Mouse (Mus musculus) ES-E14 (cell line): ENCODE results near the gene Tns1.

ENCODE experiments used
- HCFC1 ChIP-seq: IDR thresholded peaks from 2 replicates; pipeline ENCODE4 v1.6.1; 2012; ENCODE audit warnings: low read length, inconsistent platforms, borderline replicate concordance; ENCODE audit not compliant: insufficient read depth
- MAFK ChIP-seq: IDR thresholded peaks from 2 replicates; pipeline ENCODE4 v1.6.1; 2014; ENCODE audit warnings: mild to moderate bottlenecking, low read depth, low read length, inconsistent platforms; ENCODE audit not compliant: insufficient read depth
- ZC3H11A ChIP-seq: IDR thresholded peaks from 2 replicates; pipeline ENCODE4 v1.6.1; 2012; ENCODE audit warnings: low read depth, mild to moderate bottlenecking, inconsistent platforms, low read length, borderline replicate concordance
- ZNF384 ChIP-seq: IDR thresholded peaks from 2 replicates; pipeline ENCODE4 v1.6.1; 2012; ENCODE audit warnings: low read depth, low read length, inconsistent platforms

DNA sequence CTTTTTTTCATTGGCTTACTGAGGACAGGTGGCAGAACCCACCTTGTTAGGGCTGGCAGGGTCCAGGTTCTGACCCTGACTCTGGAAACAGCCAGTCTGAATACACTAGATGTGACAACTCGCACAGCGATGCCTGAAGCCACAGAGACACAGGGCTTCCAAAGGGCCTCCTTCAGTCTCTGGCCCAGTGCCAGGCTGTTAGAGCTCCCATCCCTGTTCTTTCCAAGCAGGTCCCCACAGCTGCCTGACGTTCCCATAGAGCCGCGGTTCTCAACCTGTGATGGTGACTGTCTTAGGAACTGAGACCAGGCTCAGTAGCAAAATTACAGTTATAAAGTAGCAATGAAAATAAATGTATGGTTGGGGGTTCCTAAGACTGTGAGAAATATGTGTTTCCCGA lies 217.9 kb downstream of the Tns1 start:
- no peak for TF ChIP-seq ZNF384
- no peak for TF ChIP-seq MAFK
- no peak for TF ChIP-seq ZC3H11A
- no peak for TF ChIP-seq HCFC1
